In genomic region chr5:100149967-100150366, GRCm38 (mm10) we compare ENCODE assay signal across 22 mouse cellular contexts. TPM values are rescaled to one million over a fixed set of nuclear protein-coding genes. Genes with fewer than 3 reads are reported as not detected.
DNase-seq lines count a peak whose midpoint lies in the region; ATAC-seq and TF ChIP-seq lines count a peak whose summit lies in the region.
"Had no signal": no experiment of that assay in that cellular context is flagged by ENCODE, and none has a peak within 500 bp of the region (broad histone marks: within the 10 kb centered on the region; RNA-seq: fewer than 3 reads in every experiment).

No protein-coding gene starts in this region.

- peak; percentile 71 for DNase-seq in lung, embryonic 14.5 days
- no peak for DNase-seq in lung, adult 18-20 months
- peak; percentile 47 for DNase-seq in R1 (ENCODE audit: low read depth, low spot score)
- peak; percentile 54 for DNase-seq in forelimb bud, embryonic 11.5 days (ENCODE audit: low read depth, low spot score)
- DNase-seq in layer of hippocampus, adult 18-20 months (ENCODE audit: low spot score in 2 of 2): no peak
- DNase-seq: cerebellum, postnatal 10 days; gastrocnemius, postnatal 14 days; kidney, adult 2 months; lung, postnatal 14 days; spleen, adult 18-20 months had no signal

- no peak overlapping the region for H3K27ac ChIP-seq in lung, embryonic 14.5 days (ENCODE audit: low read depth)
- no peak overlapping the region for H3K27ac ChIP-seq in liver, embryonic 12.5 days
- no peak overlapping the region for H3K27ac ChIP-seq in intestine, embryonic 16.5 days (ENCODE audit: low read length)
- H3K27ac ChIP-seq: embryonic facial prominence, embryonic 12.5 days; hindbrain, postnatal 0 days; layer of hippocampus, adult 2 months; left cerebral cortex, adult 2 months; limb, embryonic 13.5 days; liver, embryonic 15.5 days; midbrain, embryonic 10.5 days; neural tube, embryonic 12.5 days; stomach, embryonic 15.5 days had no signal

- H3K9ac ChIP-seq in lung, embryonic 14.5 days: no peak overlapping the region
- H3K9ac ChIP-seq in liver, embryonic 12.5 days: no peak overlapping the region
- H3K9ac ChIP-seq in intestine, embryonic 16.5 days (ENCODE audit: low read depth, low read length): no peak overlapping the region
- H3K9ac ChIP-seq: embryonic facial prominence, embryonic 12.5 days; heart, embryonic 12.5 days; limb, embryonic 13.5 days; liver, embryonic 15.5 days; neural tube, embryonic 12.5 days; stomach, embryonic 15.5 days had no signal

- ATAC-seq in lung, embryonic 14.5 days (ENCODE audit: insufficient read depth): no peak
- ATAC-seq in liver, embryonic 12.5 days: no peak
- no peak for ATAC-seq in intestine, embryonic 16.5 days
- ATAC-seq: hindbrain, postnatal 0 days had no signal

- H3K36me3 ChIP-seq in lung, embryonic 14.5 days (ENCODE audit: insufficient read depth): no peaks in the 10 kb centered on the region
- no peaks in the 10 kb centered on the region for H3K36me3 ChIP-seq in liver, embryonic 12.5 days
- H3K36me3 ChIP-seq in intestine, embryonic 16.5 days (ENCODE audit: control insufficient read depth, insufficient read depth, low read length): no peaks in the 10 kb centered on the region
- H3K36me3 ChIP-seq: embryonic facial prominence, embryonic 12.5 days; heart, embryonic 12.5 days; limb, embryonic 13.5 days; liver, embryonic 15.5 days; midbrain, embryonic 10.5 days; neural tube, embryonic 12.5 days; stomach, embryonic 15.5 days had no signal

- H3K9me3 ChIP-seq in lung, embryonic 14.5 days (ENCODE audit: low read depth, low read length): no peaks in the 10 kb centered on the region
- H3K9me3 ChIP-seq in liver, embryonic 12.5 days (replicated peaks): no peaks in the 10 kb centered on the region
- H3K9me3 ChIP-seq in intestine, embryonic 16.5 days (ENCODE audit: control insufficient read depth, low read length): no peaks in the 10 kb centered on the region
- H3K9me3 ChIP-seq: embryonic facial prominence, embryonic 12.5 days; heart, embryonic 12.5 days; limb, embryonic 13.5 days; liver, embryonic 15.5 days; neural tube, embryonic 12.5 days; stomach, embryonic 15.5 days had no signal

- no peak overlapping the region for H3K4me3 ChIP-seq in lung, embryonic 14.5 days (ENCODE audit: low read depth, low read length)
- H3K4me3 ChIP-seq in liver, embryonic 12.5 days: no peak overlapping the region
- no peak overlapping the region for H3K4me3 ChIP-seq in intestine, embryonic 16.5 days (ENCODE audit: low read length)
- H3K4me3 ChIP-seq: embryonic facial prominence, embryonic 12.5 days; heart, embryonic 12.5 days; layer of hippocampus, adult 2 months; left cerebral cortex, adult 2 months; limb, embryonic 13.5 days; liver, embryonic 15.5 days; midbrain, embryonic 10.5 days; neural tube, embryonic 12.5 days; stomach, embryonic 15.5 days had no signal

- H3K4me2 ChIP-seq in lung, embryonic 14.5 days: no peak overlapping the region
- no peak overlapping the region for H3K4me2 ChIP-seq in liver, embryonic 12.5 days
- H3K4me2 ChIP-seq in intestine, embryonic 16.5 days (ENCODE audit: low read depth, low read length): no peak overlapping the region
- H3K4me2 ChIP-seq: embryonic facial prominence, embryonic 12.5 days; heart, embryonic 12.5 days; limb, embryonic 13.5 days; liver, embryonic 15.5 days; neural tube, embryonic 12.5 days; stomach, embryonic 15.5 days had no signal

- WGBS in lung, embryonic 14.5 days: 56% methylated on average over 3 of the region's 3 CpGs
- 50% methylated on average over 3 of the region's 3 CpGs for WGBS in liver, embryonic 12.5 days (ENCODE audit: insufficient replicate concordance)
- WGBS in intestine, embryonic 16.5 days: 64% methylated on average over 3 of the region's 3 CpGs

- H3K4me1 ChIP-seq in lung, embryonic 14.5 days (ENCODE audit: insufficient read depth): no peaks in the 10 kb centered on the region
- no peaks in the 10 kb centered on the region for H3K4me1 ChIP-seq in liver, embryonic 12.5 days
- no peaks in the 10 kb centered on the region for H3K4me1 ChIP-seq in intestine, embryonic 16.5 days (ENCODE audit: control insufficient read depth, insufficient read depth, low read length)
- H3K4me1 ChIP-seq: embryonic facial prominence, embryonic 12.5 days; heart, embryonic 12.5 days; limb, embryonic 13.5 days; liver, embryonic 15.5 days; midbrain, embryonic 10.5 days; neural tube, embryonic 12.5 days; stomach, embryonic 15.5 days had no signal

- H3K27me3 ChIP-seq in lung, embryonic 14.5 days (ENCODE audit: insufficient read depth, low read length): no peaks in the 10 kb centered on the region
- no peaks in the 10 kb centered on the region for H3K27me3 ChIP-seq in liver, embryonic 12.5 days (replicated peaks)
- H3K27me3 ChIP-seq in intestine, embryonic 16.5 days (replicated peaks; ENCODE audit: control insufficient read depth, insufficient read depth, low read length): no peaks in the 10 kb centered on the region
- H3K27me3 ChIP-seq: limb, embryonic 13.5 days; neural tube, embryonic 12.5 days; stomach, embryonic 15.5 days had no signal

- TF ChIP-seq CTCF in lung, embryonic 14.5 days (IDR thresholded peaks at IDR 0.05; ENCODE audit: low read depth): no peak

RNA-seq across cellular contexts. Expression of gene Tmem150c, which starts 9.6 kb away (rescaled TPM):
- 3.3 and 5.0 TPM in 2 replicates for polyA plus RNA-seq in lung, embryonic 14.5 days (2014; fragmentation: Nextera tagmentation; extraction: Ambion mirVana)
- polyA plus RNA-seq in liver, embryonic 12.5 days (2016; fragmentation: Nextera tagmentation; extraction: Ambion mirVana): 1.0 and 1.5 TPM in 2 replicates
- polyA plus RNA-seq in intestine, embryonic 16.5 days (2015; fragmentation: Nextera tagmentation; extraction: Ambion mirVana): 1.5 and 1.7 TPM in 2 replicates
- total RNA-seq in layer of hippocampus, adult 18-20 months (2021): 10 to 100 TPM; 81.6 to 81.9 TPM

Comparison
In these comparisons a context has a peak if more than half of its experiments do, and no peak if none do; other contexts are left out.
1. DNase-seq: peak in lung, embryonic 14.5 days (single experiment), R1 (single experiment) and forelimb bud, embryonic 11.5 days (single experiment); none in lung, adult 18-20 months (0 of 2) and layer of hippocampus, adult 18-20 months (0 of 2).